Mouse (Mus musculus) layer of hippocampus, adult 9-10 months (tissue): Measurements from ENCODE around the gene Olfr55.
"Not testable (repeated sequence)": the region's sequence is repeated elsewhere in the genome, so short reads cannot be mapped to it uniquely, and the experiment has no call there.

Experiments
- DNase-seq: peaks from one replicate; pipeline ENCODE4 v3.0.0; 2022; ENCODE audit warnings: low spot score

The Olfr55 gene

DNA sequence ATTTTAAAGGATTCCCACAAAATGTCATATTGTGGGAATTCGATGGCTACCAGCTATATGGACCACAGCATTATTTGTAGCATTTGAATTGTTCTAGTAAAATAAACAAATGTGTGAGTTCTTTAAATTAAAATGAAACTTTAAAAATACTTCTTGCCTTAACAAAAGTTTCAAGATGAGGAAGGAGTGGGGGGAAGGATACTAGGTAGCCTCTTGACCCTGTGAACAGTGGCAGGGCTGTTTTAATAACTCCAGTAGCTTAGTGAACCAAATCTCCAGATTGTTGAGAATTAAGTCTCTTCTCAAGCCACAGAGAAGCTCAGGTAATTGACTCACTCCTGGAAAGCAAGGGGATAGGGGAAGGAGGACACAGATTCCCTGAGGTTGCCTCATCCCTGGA lies at the start of gene Olfr55:
Olfr55 (plus strand) TSS at position 301 of the 400 bp plus-strand sequence.
- DNase-seq = not testable (repeated sequence)

DNA sequence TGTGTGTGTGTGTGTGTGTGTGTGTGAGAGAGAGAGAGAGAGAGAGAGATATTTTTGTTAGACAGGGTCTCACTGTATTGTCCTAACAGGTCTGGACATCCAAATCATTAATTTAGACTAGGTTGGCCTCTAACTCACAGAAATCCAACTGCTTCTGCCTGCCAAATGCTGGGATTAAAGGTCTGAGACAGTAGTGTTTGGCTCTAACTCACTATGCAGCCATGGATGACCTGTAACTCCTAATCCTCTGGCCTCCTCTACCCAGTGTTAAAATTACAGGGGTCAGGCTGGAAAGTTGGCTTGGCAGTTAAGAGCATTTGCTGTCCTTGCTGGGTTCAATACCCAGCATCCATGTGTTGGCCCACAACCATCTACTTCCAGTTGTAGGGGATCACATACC lies 43.7 kb upstream of the Olfr55 start:
- DNase-seq = no peak

DNA sequence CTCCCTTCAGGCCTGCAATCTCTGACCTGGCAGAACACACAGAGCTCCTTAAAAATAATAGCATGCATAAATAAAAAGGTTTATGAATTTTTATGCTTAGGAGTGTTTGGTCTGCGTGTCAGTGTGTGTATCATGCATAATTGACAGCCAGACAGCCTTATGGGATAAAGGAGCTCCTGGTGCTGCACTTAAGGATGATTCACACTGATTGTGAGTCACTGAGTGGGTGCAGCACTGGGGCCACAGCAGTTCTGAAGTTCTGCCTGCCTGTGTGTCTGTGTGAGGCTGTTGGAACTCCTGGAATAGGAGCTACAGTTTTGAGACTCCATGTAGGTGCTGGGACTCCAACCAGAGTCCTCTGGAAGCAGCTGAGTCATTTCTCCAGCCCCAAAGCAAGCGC lies 42.0 kb upstream of the Olfr55 start:
- DNase-seq = no peak

DNA sequence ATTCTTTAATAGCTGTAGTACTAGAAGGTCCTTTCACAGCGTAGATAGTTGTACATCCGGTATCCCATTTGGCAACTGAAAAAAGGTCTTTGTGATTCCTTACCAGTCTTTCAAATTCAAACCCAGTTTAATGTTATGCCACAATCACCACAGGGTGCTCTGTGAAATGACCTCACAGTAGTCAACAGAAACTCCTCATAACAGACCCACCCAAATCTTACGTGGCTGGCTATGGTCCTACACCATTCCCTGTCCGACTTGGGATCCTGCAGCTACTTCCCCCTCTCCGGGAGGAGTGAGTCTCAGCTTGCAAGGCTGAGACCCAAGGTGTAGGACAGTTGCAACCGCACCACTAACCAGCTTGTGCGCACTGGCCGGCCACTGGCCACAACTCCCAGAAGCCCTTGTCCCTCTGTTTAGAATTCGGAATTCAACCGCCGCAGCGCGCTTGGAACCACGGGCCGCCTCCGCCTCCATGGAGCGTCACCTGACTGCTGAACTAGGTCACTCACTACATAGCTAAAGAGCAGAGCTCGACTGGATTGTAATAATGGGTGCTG lies 28.9 kb upstream of the Olfr55 start, which contains the start of gene Morc2b:
Morc2b (minus strand) TSS at position 423 of the 560 bp plus-strand sequence.
- DNase-seq = no peak

DNA sequence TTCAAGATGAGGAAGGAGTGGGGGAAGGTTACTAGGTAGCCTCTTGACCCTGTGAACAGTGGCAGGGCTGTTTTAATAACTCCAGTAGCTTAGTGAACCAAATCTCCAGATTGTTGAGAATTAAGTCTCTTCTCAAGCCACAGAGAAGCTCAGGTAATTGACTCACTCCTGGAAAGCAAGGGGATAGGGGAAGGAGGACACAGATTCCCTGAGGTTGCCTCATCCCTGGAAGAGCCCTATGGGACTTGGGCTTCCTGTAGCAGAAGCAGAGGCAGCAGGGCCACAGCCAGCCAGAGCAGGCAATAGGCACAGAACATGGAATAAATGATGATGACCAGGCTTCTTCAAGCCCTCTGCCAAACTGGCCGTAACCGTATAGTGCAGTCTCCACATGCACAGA lies 22.8 kb downstream of the Olfr55 start, which contains the start of gene Olfr239:
Olfr239 (plus strand) TSS at position 301 of the 400 bp plus-strand sequence.
- DNase-seq = not testable (repeated sequence)

DNA sequence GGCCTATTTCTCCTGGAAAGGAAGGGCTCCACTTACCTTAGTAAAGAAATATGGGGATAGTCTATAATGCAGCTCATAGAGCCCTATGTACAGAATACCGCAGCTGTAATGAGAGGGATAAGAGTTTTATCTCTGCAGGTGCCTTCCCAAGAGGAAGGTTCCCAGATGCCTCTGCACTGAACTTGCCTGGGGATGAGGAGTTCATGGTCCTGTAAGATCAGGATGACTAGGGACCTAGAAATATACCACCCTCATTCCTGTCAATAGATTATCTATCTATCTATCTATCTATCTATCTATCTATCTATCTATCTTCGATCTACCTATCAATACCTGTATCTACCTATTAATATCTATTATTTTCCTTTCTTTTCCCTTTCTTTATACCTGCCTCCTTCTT lies 53.3 kb downstream of the Olfr55 start, which contains the start of gene Olfr1564:
Olfr1564 (minus strand) TSS at position 101 of the 400 bp plus-strand sequence.
- no peak for DNase-seq
